Mouse (Mus musculus): ENCODE results near the gene Pwp1. TPM values are rescaled to one million over a fixed set of nuclear protein-coding genes. Genes with fewer than 3 reads are reported as not detected.

Pwp1 gene
- polyA plus RNA-seq (2014; fragmentation: Illumina TruSeq; extraction: RNeasy Lipid Tissue Mini Kit (QIAGEN cat#74804); ENCODE audit: insufficient read depth, low read depth, low replicate concordance) = 13.5 TPM

GRCm38 (mm10) chr10:85829085-85829853, at the start of gene Pwp1:
TSS of gene Pwp1 (plus strand) at chr10:85829494.

GRCm38 (mm10) chr10:85916498-85917309, 87.4 kb downstream of the Pwp1 start, which contains the start of gene Prdm4:
TSS of gene Prdm4 (minus strand) at chr10:85917142.

GRCm38 (mm10) chr10:85927676-85928445, 98.6 kb downstream of the Pwp1 start, which contains the start of gene Ascl4:
TSS of gene Ascl4 (plus strand) at chr10:85927681.

Other genes starting within 250 kb of the Pwp1 start
- gene Prdm4, start 87.6 kb downstream of the Pwp1 start, polyA plus RNA-seq (2014; fragmentation: Illumina TruSeq; extraction: RNeasy Lipid Tissue Mini Kit (QIAGEN cat#74804); ENCODE audit: insufficient read depth, low read depth, low replicate concordance) = 9.2 TPM
- gene Ascl4, start 98.2 kb downstream of the Pwp1 start, polyA plus RNA-seq (2014; fragmentation: Illumina TruSeq; extraction: RNeasy Lipid Tissue Mini Kit (QIAGEN cat#74804); ENCODE audit: insufficient read depth, low read depth, low replicate concordance) = 0.14 TPM
- 92.1 TPM for gene Rtcb, start 128.3 kb downstream of the Pwp1 start, polyA plus RNA-seq (2014; fragmentation: Illumina TruSeq; extraction: RNeasy Lipid Tissue Mini Kit (QIAGEN cat#74804); ENCODE audit: insufficient read depth, low read depth, low replicate concordance)
- gene Bpifc, start 182.4 kb downstream of the Pwp1 start, polyA plus RNA-seq (2014; fragmentation: Illumina TruSeq; extraction: RNeasy Lipid Tissue Mini Kit (QIAGEN cat#74804); ENCODE audit: insufficient read depth, low read depth, low replicate concordance) = not detected
- gene Fbxo7, start 192.5 kb downstream of the Pwp1 start, polyA plus RNA-seq (2014; fragmentation: Illumina TruSeq; extraction: RNeasy Lipid Tissue Mini Kit (QIAGEN cat#74804); ENCODE audit: insufficient read depth, low read depth, low replicate concordance) = 18.0 TPM

Data from lung, adult 10 weeks (tissue).